ENCODE assay signal across 8 mouse cellular contexts in the genomic region with DNA sequence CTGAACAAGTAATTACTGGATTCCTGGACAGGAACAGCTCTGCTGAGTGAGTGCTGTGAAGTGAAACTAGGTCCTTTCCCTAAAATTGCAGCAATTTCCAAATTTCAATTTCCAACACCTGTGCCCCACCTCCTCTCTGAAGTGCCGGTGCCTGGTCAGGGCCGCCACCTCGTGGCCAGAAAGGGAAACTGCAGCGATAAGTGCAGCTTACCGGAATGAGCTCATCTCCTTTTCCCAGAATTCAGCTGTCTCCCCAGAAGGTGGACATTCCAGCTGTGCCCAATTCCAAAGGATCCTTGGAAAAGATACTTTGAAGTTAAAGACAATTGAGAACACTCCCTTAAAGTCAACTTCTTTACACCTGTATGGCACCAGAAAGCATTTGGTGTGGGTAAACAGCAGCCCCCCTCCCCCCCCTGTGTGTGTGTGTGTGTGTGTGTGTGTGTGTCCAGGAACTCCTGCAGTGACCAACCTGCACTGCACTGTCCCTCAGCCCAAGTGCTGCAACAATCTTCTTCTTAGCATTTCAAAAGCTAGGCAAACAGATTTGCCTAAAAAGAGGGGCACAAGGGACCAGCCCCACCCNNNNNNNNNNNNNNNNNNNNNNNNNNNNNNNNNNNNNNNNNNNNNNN. TPM values are rescaled to one million over a fixed set of nuclear protein-coding genes. Genes with fewer than 3 reads are reported as not detected.
A peak's percentile ranks its signal among the peaks of the same experiment; 100 is the strongest.
DNase-seq lines count a peak whose midpoint lies in the region; ATAC-seq and TF ChIP-seq lines count a peak whose summit lies in the region.

No protein-coding gene starts in this region.

- no peak overlapping the region for H3K4me3 ChIP-seq in E14TG2a.4 (replicated peaks; ENCODE audit: low read length)
- H3K4me3 ChIP-seq in bone marrow, adult 2 months (replicated peaks; ENCODE audit: control insufficient read depth, low read depth, low read length) = no peak overlapping the region
- H3K4me3 ChIP-seq in lung, adult 2 months (replicated peaks; ENCODE audit: extremely low read depth, low read depth, low read length) = no peak overlapping the region

- no peak for TF ChIP-seq POLR2A in bone marrow, adult 2 months (IDR thresholded peaks at IDR 0.05; ENCODE audit: borderline replicate concordance, control insufficient read depth, low read depth, low read length)
- no peak for TF ChIP-seq POLR2A in lung, adult 2 months (IDR thresholded peaks at IDR 0.05; ENCODE audit: borderline replicate concordance, extremely low read depth, low read depth, low read length)

- H3K4me1 ChIP-seq in E14TG2a.4 (replicated peaks; ENCODE audit: low read depth, low read length) = peaks cover 30% of the 10 kb centered on the region
- no peaks in the 10 kb centered on the region for H3K4me1 ChIP-seq in bone marrow, adult 2 months (ENCODE audit: control insufficient read depth, insufficient read depth, low read length)
- H3K4me1 ChIP-seq in lung, adult 2 months (ENCODE audit: control insufficient read depth, insufficient read depth, low read length) = no peaks in the 10 kb centered on the region

- WGBS in bone marrow, adult 2 months = 2% methylated on average over 5 of the region's 5 CpGs
- WGBS in lung, adult 2 months = 0% methylated on average over 5 of the region's 5 CpGs

- peak; percentile 93 for TF ChIP-seq CTCF in E14TG2a.4 (conservative IDR thresholded peaks at IDR 0.05; ENCODE audit: low read length)
- peak; percentile 95 for TF ChIP-seq CTCF in bone marrow, adult 2 months (IDR thresholded peaks at IDR 0.05; ENCODE audit: control insufficient read depth, insufficient read depth, low read length)
- TF ChIP-seq CTCF in lung, adult 2 months (IDR thresholded peaks at IDR 0.05; ENCODE audit: insufficient read depth, low read length) = peak; percentile 94

- no peaks in the 10 kb centered on the region for H3K9me3 ChIP-seq in E14TG2a.4 (ENCODE audit: low read length)

- H3K36me3 ChIP-seq in E14TG2a.4 (ENCODE audit: insufficient read depth, low read length) = no peaks in the 10 kb centered on the region

- DNase-seq in heart, postnatal 14 days = peak; percentile 69 to 79
- peak; percentile 65 to 88 for DNase-seq in layer of hippocampus, adult 18-20 months (ENCODE audit: low spot score in 2 of 2)
- DNase-seq in lung, adult 2 months = peak; percentile 68
- DNase-seq in retina, adult 2 months (ENCODE audit: low read depth, low spot score) = peak; percentile 49
- DNase-seq in thymus, postnatal 36 days = peak; percentile 64 to 66

- H3K27ac ChIP-seq in bone marrow, adult 2 months (ENCODE audit: control insufficient read depth, insufficient read depth, low read depth, low read length, poor library complexity) = no peak overlapping the region

- peak; percentile 87 for ATAC-seq in erythroblast, adult 5-6 weeks (replicated peaks; ENCODE audit: low FRiP score, poor library complexity, severe bottlenecking)

- intact Hi-C loops in heart, postnatal 14 days (cut with DNase I) = loop anchor here (1.0 kb wide), 1 partner anchor 59 kb away; no protein-coding TSS in a partner anchor

- no peaks in the 10 kb centered on the region for H3K27me3 ChIP-seq in E14TG2a.4 (ENCODE audit: insufficient read depth, low read length)

RNA-seq across cellular contexts. Expression of a gene that starts 13.2 kb away (rescaled TPM):
- 3.7 and 9.0 TPM in 2 replicates for polyA plus RNA-seq in bone marrow, adult 2 months (2011; ENCODE audit: insufficient read depth, insufficient read length, low replicate concordance, missing spikeins)
- 3.7 and 5.9 TPM in 2 replicates for total RNA-seq in erythroblast, adult 5-6 weeks (2015; ENCODE audit: low replicate concordance)
- 3.7 and 8.4 TPM in 2 replicates for total RNA-seq in erythroblast, adult 5-6 weeks (2017; ENCODE audit: low replicate concordance)
- total RNA-seq in heart, postnatal 14 days (2021) = 10 to 100 TPM; 28.5 to 30.5 TPM
- total RNA-seq in layer of hippocampus, adult 18-20 months (2021) = 1 to 10 TPM; 6.7 to 7.2 TPM
- 76.5 and 110 TPM in 2 replicates for polyA plus RNA-seq in lung, adult 2 months (2012; rRNA removed)

RNA-seq across cellular contexts. Expression of a gene that starts 42.7 kb away (rescaled TPM):
- polyA plus RNA-seq in bone marrow, adult 2 months (2011; ENCODE audit: insufficient read depth, insufficient read length, low replicate concordance, missing spikeins) = 11.6 and 16.9 TPM in 2 replicates
- total RNA-seq in erythroblast, adult 5-6 weeks (2015; ENCODE audit: low replicate concordance) = 4.4 and 24.0 TPM in 2 replicates
- 3.1 and 10.4 TPM in 2 replicates for total RNA-seq in erythroblast, adult 5-6 weeks (2017; ENCODE audit: low replicate concordance)
- 100 to 1,000 TPM in 1 of 2 experiments, 10 to 100 TPM in 1; 89.4 to 100 TPM for total RNA-seq in heart, postnatal 14 days (2021)
- 100 to 1,000 TPM; 414 to 457 TPM for total RNA-seq in layer of hippocampus, adult 18-20 months (2021)
- 17.7 and 23.0 TPM in 2 replicates for polyA plus RNA-seq in lung, adult 2 months (2012; rRNA removed)
